Mouse (Mus musculus) megakaryocyte, adult 5-6 weeks (primary cell): ENCODE data around the gene Dppa5a. TPM values are rescaled to one million over a fixed set of nuclear protein-coding genes. Genes with fewer than 3 reads are reported as not detected.

Source experiments
- total RNA-seq, 2 experiments: library from RNA; stranded (forward) in 1 of 2; stranded (reverse) in 1 of 2; fragments of 153-499, 151-499 nt in 1 of 2; fragments of 221-1000, 200-1000 nt in 1 of 2; gene quantifications; 2 replicates each; pipeline versions ENCODE4 v1.2.3 to v1.2.4; 2015 to 2017

The Dppa5a gene
- total RNA-seq, 2 experiments from 2014 or later = not detected

Other genes starting within 250 kb of the Dppa5a start
- gene Gsta4, start 185.4 kb downstream of the Dppa5a start, total RNA-seq (2015) = 0.27 TPM in 1 of 2 replicates, not detected in the other
- gene Gsta4, start 185.4 kb downstream of the Dppa5a start, total RNA-seq (2017) = not detected in 2 replicates
- gene Gsta1, start 137.5 kb downstream of the Dppa5a start, total RNA-seq (2015) = not detected in 2 replicates
- gene Gsta1, start 137.5 kb downstream of the Dppa5a start, total RNA-seq (2017) = not detected in 2 replicates
- not detected in 2 replicates for gene Gm3776, start 111.0 kb downstream of the Dppa5a start, total RNA-seq (2015)
- gene Gm3776, start 111.0 kb downstream of the Dppa5a start, total RNA-seq (2017) = not detected in 2 replicates
- not detected in 2 replicates for gene Gm10639, start 78.3 kb downstream of the Dppa5a start, total RNA-seq (2015)
- not detected in 2 replicates for gene Gm10639, start 78.3 kb downstream of the Dppa5a start, total RNA-seq (2017)
- gene Omt2a, start 53.4 kb downstream of the Dppa5a start, total RNA-seq (2015) = not detected in 2 replicates
- gene Omt2a, start 53.4 kb downstream of the Dppa5a start, total RNA-seq (2017) = not detected in 2 replicates
- not detected in 2 replicates for gene Omt2b, start 40.6 kb downstream of the Dppa5a start, total RNA-seq (2015)
- gene Omt2b, start 40.6 kb downstream of the Dppa5a start, total RNA-seq (2017) = not detected in 2 replicates
- not detected in 2 replicates for gene Gsta2, start 12.4 kb downstream of the Dppa5a start, total RNA-seq (2015)
- gene Gsta2, start 12.4 kb downstream of the Dppa5a start, total RNA-seq (2017) = not detected in 2 replicates
- gene Ooep, start 10.5 kb upstream of the Dppa5a start, total RNA-seq (2015) = not detected in 2 replicates
- not detected in 2 replicates for gene Ooep, start 10.5 kb upstream of the Dppa5a start, total RNA-seq (2017)
- 0.39 TPM in 1 of 2 replicates, not detected in the other for gene Ddx43, start 27.6 kb upstream of the Dppa5a start, total RNA-seq (2015)
- gene Ddx43, start 27.6 kb upstream of the Dppa5a start, total RNA-seq (2017) = 0.08 TPM in 1 of 2 replicates, not detected in the other
- gene Cgas, start 75.1 kb upstream of the Dppa5a start, total RNA-seq (2015) = 18.4 and 21.4 TPM in 2 replicates
- gene Cgas, start 75.1 kb upstream of the Dppa5a start, total RNA-seq (2017) = 12.1 and 14.5 TPM in 2 replicates
- gene Mto1, start 80.0 kb upstream of the Dppa5a start, total RNA-seq (2015) = 21.1 and 22.3 TPM in 2 replicates
- gene Mto1, start 80.0 kb upstream of the Dppa5a start, total RNA-seq (2017) = 26.4 and 28.9 TPM in 2 replicates
- not detected in 2 replicates for gene Gm17324, start 80.6 kb upstream of the Dppa5a start, total RNA-seq (2015)
- gene Gm17324, start 80.6 kb upstream of the Dppa5a start, total RNA-seq (2017) = not detected in 2 replicates
- 11,658 and 12,645 TPM in 2 replicates for gene Eef1a1, start 121.0 kb upstream of the Dppa5a start, total RNA-seq (2015)
- gene Eef1a1, start 121.0 kb upstream of the Dppa5a start, total RNA-seq (2017) = 9,740 and 9,937 TPM in 2 replicates
- gene Slc17a5, start 219.9 kb upstream of the Dppa5a start, total RNA-seq (2015) = 8.8 and 10.2 TPM in 2 replicates
- gene Slc17a5, start 219.9 kb upstream of the Dppa5a start, total RNA-seq (2017) = 5.6 and 8.0 TPM in 2 replicates
- gene Cd109, start 247.4 kb upstream of the Dppa5a start, total RNA-seq (2015) = 2.0 and 3.2 TPM in 2 replicates
- 2.2 and 2.5 TPM in 2 replicates for gene Cd109, start 247.4 kb upstream of the Dppa5a start, total RNA-seq (2017)